Mouse (Mus musculus) cerebellum, adult 2 months (tissue): ENCODE measurements around the gene Epb41.

Experiments used
- CTCF ChIP-seq: fragments of 200-500 bp; IDR thresholded peaks from 2 replicates; pipeline ENCODE4 v1.5.1; 2011; ENCODE audit warnings: low read depth, mild to moderate bottlenecking, control low read depth, low read length, moderate library complexity, borderline replicate concordance; ENCODE audit not compliant: insufficient read depth
- POLR2A ChIP-seq: fragments of 200-500 bp; IDR thresholded peaks from 2 replicates; pipeline ENCODE4 v1.6.1; 2011; ENCODE audit warnings: low read length, control low read depth, borderline replicate concordance; ENCODE audit not compliant: insufficient read depth

GRCm38 (mm10) chr4:132093136-132093535, 18.0 kb upstream of the Epb41 start:
- TF ChIP-seq POLR2A (no peak), CTCF (no peak)
